Mouse (Mus musculus): ENCODE measurements around the gene Golph3.

Gene Golph3

GRCm38 (mm10) chr15:12318451-12318850, 2.8 kb upstream of the Golph3 start:
- DNase-seq (ENCODE audit: low spot score): no peak

DNA sequence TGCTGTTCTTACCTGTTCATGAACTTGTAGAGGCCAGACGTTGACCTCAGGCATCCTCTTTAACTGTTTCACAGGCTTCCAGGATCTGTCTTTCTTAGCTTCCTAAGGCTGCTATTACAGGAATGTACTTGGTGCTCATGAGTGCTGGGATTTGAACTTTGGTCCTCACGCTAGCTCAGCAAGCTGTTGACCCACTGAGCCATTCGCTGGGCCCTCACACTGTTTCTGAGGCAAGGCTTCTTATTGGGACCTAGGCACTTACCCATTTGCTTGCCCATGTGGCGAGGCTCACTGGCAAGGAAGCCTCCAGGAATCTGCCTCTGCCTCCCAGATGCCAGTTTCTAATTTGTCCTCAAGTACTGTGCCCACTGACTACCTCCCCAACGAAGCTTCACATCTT, 1.4 kb upstream of the Golph3 start:
- no peak for DNase-seq (ENCODE audit: low spot score)

DNA sequence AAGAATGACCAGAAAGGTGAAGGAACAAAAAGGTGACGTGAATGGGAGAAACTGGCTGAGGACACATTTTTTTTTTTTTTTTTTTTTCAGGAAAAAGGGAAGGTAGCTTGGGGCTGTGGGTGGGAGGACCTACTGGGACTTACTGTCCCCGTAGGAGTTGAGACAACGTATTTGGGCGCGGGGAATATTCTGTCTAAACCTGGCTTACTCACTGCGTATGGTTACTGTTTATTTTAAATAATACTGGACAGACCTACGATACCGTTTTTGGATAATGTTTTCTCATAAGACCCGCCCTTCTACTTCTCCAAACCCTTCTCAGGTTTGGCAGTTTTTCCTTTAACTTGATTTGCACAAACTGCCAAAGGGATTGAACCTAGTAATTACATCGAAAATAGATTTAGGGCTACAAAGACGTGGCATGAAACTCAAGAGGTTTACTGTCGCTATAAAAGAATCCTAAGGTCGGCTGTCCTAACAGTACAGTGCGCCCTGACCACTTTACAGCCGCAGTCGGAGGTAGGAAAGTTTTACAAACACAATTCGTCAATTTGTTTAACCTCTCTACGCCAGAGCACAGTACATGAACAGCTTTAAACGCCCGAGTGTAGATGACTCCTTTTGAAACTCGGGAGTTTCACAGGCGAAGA, 684 bp upstream of the Golph3 start:
- DNase-seq (ENCODE audit: low spot score): no peak

GRCm38 (mm10) chr15:12321788-12322621, 755 bp downstream of the Golph3 start, which contains the start of gene 1810049J17Rik:
Gene 1810049J17Rik, minus strand, starts transcription at chr15:12321899.
- DNase-seq (ENCODE audit: low spot score): no peak

DNA sequence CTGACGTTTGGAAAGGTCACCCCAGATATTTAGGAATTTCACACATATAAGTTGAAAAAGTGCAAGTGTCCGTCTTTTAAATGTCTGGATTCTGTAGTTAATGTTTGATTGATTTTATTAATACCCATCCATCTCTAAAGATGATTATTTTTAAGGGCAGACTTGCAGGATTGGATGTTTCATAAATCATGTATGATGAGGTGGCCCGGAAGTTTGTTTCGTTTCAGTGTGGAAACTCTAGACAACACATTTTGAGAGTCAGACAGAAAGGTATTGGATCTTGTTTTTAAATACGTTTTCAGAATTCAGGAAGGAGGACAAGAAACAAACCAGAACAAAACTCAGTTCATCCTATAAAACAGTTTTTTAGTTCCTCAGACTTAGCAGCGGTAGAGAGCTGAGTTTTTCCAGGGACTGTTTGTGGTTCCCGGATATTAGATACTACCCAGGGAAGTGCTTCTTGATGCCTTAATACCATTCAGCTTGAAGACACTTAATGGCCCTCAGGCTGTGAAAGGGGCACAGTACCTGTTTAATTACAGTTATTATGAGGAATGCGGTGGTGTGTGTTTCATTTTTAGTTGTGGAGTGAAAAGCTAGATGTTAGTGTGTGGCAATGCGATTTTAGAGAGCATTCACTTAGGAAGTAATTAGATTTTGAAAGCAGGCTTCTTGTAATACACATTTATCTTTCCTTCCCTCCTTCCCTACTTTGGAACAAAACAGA, 1.6 kb downstream of the Golph3 start:
- DNase-seq (ENCODE audit: low spot score): no peak

- no peak for DNase-seq (ENCODE audit: low spot score)
These were observed 3.1 kb downstream of the Golph3 start for GRCm38 (mm10) chr15:12324326-12324725.

GRCm38 (mm10) chr15:12330389-12330788, 9.1 kb downstream of the Golph3 start:
- DNase-seq (ENCODE audit: low spot score): no peak

DNA sequence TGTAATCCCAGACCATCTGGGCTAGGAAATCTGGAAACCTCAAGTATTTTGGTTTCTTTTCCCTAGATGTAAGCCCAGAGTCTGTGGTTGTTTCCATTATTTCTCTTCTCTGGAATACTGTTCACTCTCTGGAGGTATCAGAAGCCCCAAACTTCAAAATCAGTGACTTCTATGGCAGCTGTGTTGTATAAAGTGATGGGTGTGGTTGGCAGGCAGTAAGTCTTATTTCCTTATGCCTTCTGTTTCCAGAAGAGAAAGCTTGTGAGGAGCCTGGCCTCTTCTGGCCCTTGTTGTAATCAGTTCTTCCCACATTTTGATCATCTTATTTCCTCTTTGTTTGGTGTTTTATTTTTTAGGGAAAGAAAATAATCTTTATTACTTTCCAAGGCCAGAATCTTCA, 9.6 kb downstream of the Golph3 start:
- no peak for DNase-seq (ENCODE audit: low spot score)

DNA sequence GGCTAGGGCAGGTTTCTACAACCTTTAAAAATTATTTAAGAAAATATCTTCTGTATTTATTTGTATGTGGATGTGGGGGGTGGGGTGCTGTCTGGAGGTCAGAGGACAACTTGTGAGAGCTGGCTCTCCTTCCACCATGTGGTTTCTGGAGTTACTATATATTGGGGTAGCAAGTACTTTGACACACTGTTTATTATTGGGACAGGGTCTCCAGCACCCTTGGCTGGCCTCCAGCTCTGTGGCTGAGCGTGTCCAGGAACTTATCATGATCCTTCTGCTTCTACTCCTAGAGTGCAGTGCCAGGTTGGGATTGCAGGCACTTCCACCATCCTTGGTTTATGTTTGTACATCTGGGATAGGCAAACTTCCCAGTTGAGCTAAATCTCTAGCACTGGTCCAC, 10.1 kb downstream of the Golph3 start:
- DNase-seq (ENCODE audit: low spot score): no peak

DNA sequence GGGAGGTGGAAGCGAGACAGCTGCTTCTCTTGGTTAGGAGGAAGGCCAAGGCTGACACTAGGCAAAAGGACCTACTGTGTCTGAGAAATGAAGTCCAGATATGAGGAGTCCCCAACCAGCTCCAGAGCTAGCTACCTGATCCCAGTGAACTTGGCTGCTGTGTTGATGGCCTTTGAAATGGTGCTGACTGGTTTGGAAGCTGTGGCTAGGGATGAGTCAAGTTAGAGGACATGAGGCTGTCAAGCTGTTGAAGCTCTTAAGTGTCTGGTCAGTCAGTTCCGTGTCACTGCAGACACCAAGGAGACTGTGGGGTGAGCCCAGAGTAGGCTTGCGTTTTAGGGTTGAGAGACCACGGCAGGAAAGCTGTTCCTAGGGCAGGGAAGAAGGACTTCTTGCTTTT, 13.1 kb downstream of the Golph3 start:
- no peak for DNase-seq (ENCODE audit: low spot score)

GRCm38 (mm10) chr15:12337030-12337778, 16.0 kb downstream of the Golph3 start:
- no peak for DNase-seq (ENCODE audit: low spot score)

GRCm38 (mm10) chr15:12337779-12338137, 16.5 kb downstream of the Golph3 start:
- DNase-seq (ENCODE audit: low spot score): no peak

- no peak for DNase-seq (ENCODE audit: low spot score)
These were observed 19.5 kb downstream of the Golph3 start for GRCm38 (mm10) chr15:12340536-12341400.

- DNase-seq (ENCODE audit: low spot score): no peak
These were observed 20.1 kb downstream of the Golph3 start for GRCm38 (mm10) chr15:12341401-12341758.

DNA sequence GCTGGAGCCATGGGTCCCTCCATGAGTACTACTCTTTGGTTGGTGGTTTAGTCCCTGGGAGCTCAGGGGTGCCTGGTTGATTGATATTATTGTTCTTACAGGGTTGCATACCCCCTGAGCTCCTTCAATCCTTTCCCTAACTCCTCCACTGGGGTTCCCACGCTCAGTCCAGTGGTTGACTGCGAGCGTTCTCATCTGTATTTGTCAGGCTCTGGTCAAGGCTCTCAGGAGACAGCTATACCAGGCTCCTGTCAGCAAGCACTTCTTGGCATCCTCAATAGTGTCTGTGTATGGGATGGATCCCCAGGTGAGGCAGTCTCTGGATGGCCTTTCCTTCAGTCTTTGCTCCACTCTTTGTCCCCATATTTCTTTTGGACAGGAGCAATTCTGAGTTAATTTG, 25.7 kb downstream of the Golph3 start:
- DNase-seq (ENCODE audit: low spot score): no peak

DNA sequence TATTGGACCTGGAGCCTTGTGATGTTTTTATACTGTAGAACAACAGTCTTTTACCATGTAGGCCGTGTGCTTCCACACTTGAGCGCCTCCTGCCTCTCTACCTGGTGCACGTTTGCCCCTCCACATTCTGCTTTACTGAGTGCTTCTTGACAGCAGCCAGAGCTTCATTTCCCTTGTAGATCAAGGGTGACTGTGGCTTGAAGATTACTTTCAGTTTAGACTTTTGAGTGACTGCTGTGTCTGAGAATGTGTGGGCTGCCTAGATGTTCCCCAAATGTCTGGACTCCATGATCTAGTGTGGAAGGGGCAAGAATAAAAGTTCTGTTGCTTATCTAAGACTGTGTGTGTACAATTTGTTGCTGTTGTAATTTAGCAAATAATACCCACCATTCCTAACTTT, 27.7 kb downstream of the Golph3 start:
- no peak for DNase-seq (ENCODE audit: low spot score)

GRCm38 (mm10) chr15:12349840-12350239, 28.6 kb downstream of the Golph3 start:
- no peak for DNase-seq (ENCODE audit: low spot score)

DNA sequence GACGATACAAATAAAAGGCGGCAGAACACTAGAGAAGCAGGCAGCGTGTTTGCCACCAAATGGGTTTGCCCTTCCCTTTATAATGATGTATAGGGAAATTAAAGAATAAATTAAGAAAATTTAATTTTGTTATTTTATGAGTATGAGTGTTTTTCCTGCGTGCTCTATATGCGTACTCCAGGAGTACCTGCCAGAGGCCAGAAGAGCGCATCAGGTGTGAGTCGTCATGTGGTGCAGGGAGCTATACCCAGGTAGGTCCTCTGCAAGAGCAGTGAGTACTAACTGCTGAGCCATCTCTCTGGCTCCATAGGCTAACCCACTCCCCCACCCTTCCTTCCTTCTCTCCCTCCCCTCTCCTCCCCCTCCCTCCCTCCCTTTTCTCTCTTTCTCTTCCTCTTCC, 30.2 kb downstream of the Golph3 start:
- no peak for DNase-seq (ENCODE audit: low spot score)

GRCm38 (mm10) chr15:12354281-12354810, 33.1 kb downstream of the Golph3 start:
- no peak for DNase-seq (ENCODE audit: low spot score)

- no peak for DNase-seq (ENCODE audit: low spot score)
These were observed 34.0 kb downstream of the Golph3 start for GRCm38 (mm10) chr15:12355261-12355660.

DNA sequence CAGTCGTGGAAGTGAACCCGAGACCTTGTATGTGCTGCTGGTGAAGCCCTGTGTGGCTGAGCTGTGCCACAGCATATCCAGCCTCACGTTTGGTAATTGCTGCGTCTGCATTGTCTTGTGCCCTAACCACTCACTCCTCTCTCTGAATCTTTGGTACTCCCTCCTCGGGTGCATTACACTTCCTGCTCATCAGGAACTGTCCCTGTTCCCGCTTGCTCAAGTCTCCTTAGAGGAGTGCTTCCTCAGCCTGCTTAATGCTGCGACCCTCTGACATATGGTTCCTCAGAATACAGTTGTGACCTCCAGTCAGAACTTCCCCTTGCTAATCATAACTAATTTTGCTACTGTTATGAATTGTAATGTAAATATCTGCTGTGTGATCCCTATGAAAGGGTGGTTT, 34.7 kb downstream of the Golph3 start:
- no peak for DNase-seq (ENCODE audit: low spot score)
